Mouse (Mus musculus) CH12.LX (cell line): ENCODE results near the gene Ndufb2. TPM values are rescaled to one million over a fixed set of nuclear protein-coding genes. Genes with fewer than 3 reads are reported as not detected.

Experiments used
- DNase-seq: peaks from one replicate; pipeline ENCODE4 v3.0.0-alpha.2; 2013; ENCODE audit errors: extremely low read depth
- H3K27ac ChIP-seq: 2 replicates; pipeline ENCODE4 v1.5.1; 2012; ENCODE audit warnings: low read depth, mild to moderate bottlenecking, control low read depth, moderate library complexity; ENCODE audit not compliant: insufficient read depth
- H3K27me3 ChIP-seq: replicated peaks from 2 replicates; pipeline ENCODE3; 2012; ENCODE audit warnings: inconsistent platforms
- H3K36me3 ChIP-seq, 2 experiments: replicated peaks in 1 of 2; 2 replicates each; pipeline versions ENCODE3 to v1.6.1; 2012; ENCODE audit warnings: inconsistent platforms in 1 of 2, low read length in 1 of 2, mild to moderate bottlenecking in 1 of 2, mixed read lengths in 1 of 2, moderate library complexity in 1 of 2; ENCODE audit not compliant: control insufficient read depth in 1 of 2, insufficient read depth in 1 of 2
- H3K4me1 ChIP-seq, 2 experiments: 2 replicates each; pipeline ENCODE4 v1.6.1; 2012; ENCODE audit warnings: inconsistent platforms in 1 of 2, moderate library complexity in 1 of 2; ENCODE audit not compliant: insufficient read depth in 2 of 2, control insufficient read depth in 1 of 2
- H3K4me2 ChIP-seq: 2 replicates; pipeline ENCODE4 v1.6.1; 2012; ENCODE audit warnings: low read depth, mild to moderate bottlenecking, control low read depth; ENCODE audit not compliant: poor library complexity, insufficient read depth, severe bottlenecking
- H3K4me3 ChIP-seq, 3 experiments: fragments of 150-350 bp in 1 of 3; sonication (generic) in 1 of 3; replicated peaks in 1 of 3; 2 replicates each; pipeline versions ENCODE3 to v1.5.1; 2011 to 2012; ENCODE audit warnings: low read depth in 2 of 3, low read length in 2 of 3, mild to moderate bottlenecking in 2 of 3, moderate library complexity in 2 of 3, control low read depth in 1 of 3, improper control_type of control experiment in 1 of 3, inconsistent platforms in 1 of 3, mixed read lengths in 1 of 3; ENCODE audit not compliant: poor library complexity in 1 of 3
- H3K79me2 ChIP-seq: replicated peaks from 2 replicates; pipeline ENCODE4 v1.6.1; 2012; ENCODE audit warnings: mild to moderate bottlenecking, moderate library complexity; ENCODE audit not compliant: control insufficient read depth, poor library complexity, insufficient read depth, severe bottlenecking; ENCODE audit errors: extremely low read depth
- H3K9ac ChIP-seq: 2 replicates; pipeline ENCODE4 v1.6.1; 2012; ENCODE audit warnings: low read depth, mild to moderate bottlenecking, control low read depth, moderate library complexity; ENCODE audit not compliant: insufficient read depth
- H3K9me3 ChIP-seq: replicated peaks from 2 replicates; pipeline ENCODE3; 2012; ENCODE audit warnings: low read length, inconsistent platforms, mixed read lengths
- CHD2 ChIP-seq: IDR thresholded peaks from 2 replicates; pipeline ENCODE4 v1.6.1; 2011; ENCODE audit warnings: low read length, improper control_type of control experiment
- CTCF ChIP-seq, 2 experiments: IDR thresholded peaks in 1 of 2; conservative IDR thresholded peaks in 1 of 2; 2 replicates each; pipeline ENCODE4 v1.5.1; 2011 to 2012; ENCODE audit warnings: low read depth in 2 of 2, low read length in 2 of 2, improper control_type of control experiment in 1 of 2, inconsistent platforms in 1 of 2, mild to moderate bottlenecking in 1 of 2, moderate library complexity in 1 of 2
- E2F4 ChIP-seq: IDR thresholded peaks from 2 replicates; pipeline ENCODE4 v1.6.1; 2011; ENCODE audit warnings: low read depth, low read length, improper control_type of control experiment; ENCODE audit not compliant: insufficient replicate concordance
- ELF1 ChIP-seq: IDR thresholded peaks from 2 replicates; pipeline ENCODE4 v1.6.1; 2014; ENCODE audit warnings: low read depth, mild to moderate bottlenecking, inconsistent platforms, low read length, improper control_type of control experiment
- HCFC1 ChIP-seq: IDR thresholded peaks from 2 replicates; pipeline ENCODE4 v1.6.1; 2012; ENCODE audit warnings: low read depth, mild to moderate bottlenecking, inconsistent platforms, low read length, improper control_type of control experiment
- IRF4 ChIP-seq: IDR thresholded peaks from 2 replicates; pipeline ENCODE4 v1.6.1; 2014; ENCODE audit warnings: low read depth, mild to moderate bottlenecking, inconsistent platforms, low read length, improper control_type of control experiment
- MEF2A ChIP-seq: IDR thresholded peaks from 2 replicates; pipeline ENCODE4 v1.6.1; 2014; ENCODE audit warnings: low read depth, mild to moderate bottlenecking, inconsistent platforms, low read length, improper control_type of control experiment, borderline replicate concordance
- MXI1 ChIP-seq: IDR thresholded peaks from 2 replicates; pipeline ENCODE4 v1.6.1; 2011; ENCODE audit warnings: mild to moderate bottlenecking, low read depth, low read length, improper control_type of control experiment
- MYC ChIP-seq: IDR thresholded peaks from 2 replicates; pipeline ENCODE4 v1.6.1; 2011; ENCODE audit warnings: low read depth, mild to moderate bottlenecking, improper control_type of control experiment, low read length
- NRF1 ChIP-seq: IDR thresholded peaks from 2 replicates; pipeline ENCODE4 v1.6.1; 2014; ENCODE audit warnings: low read depth, mild to moderate bottlenecking, inconsistent platforms, low read length, improper control_type of control experiment, moderate library complexity
- RAD21 ChIP-seq: IDR thresholded peaks from 2 replicates; pipeline ENCODE4 v1.6.1; 2011; ENCODE audit warnings: low read depth, mild to moderate bottlenecking, low read length, improper control_type of control experiment, moderate library complexity
- RCOR1 ChIP-seq: conservative IDR thresholded peaks from 2 replicates; pipeline ENCODE4 v1.6.1; 2012; ENCODE audit warnings: low read depth, mild to moderate bottlenecking, inconsistent platforms, low read length, improper control_type of control experiment
- SIN3A ChIP-seq: IDR thresholded peaks from 2 replicates; pipeline ENCODE4 v1.6.1; 2012; ENCODE audit warnings: low read length, improper control_type of control experiment, inconsistent platforms
- SMC3 ChIP-seq: IDR thresholded peaks from 2 replicates; pipeline ENCODE4 v1.6.1; 2011; ENCODE audit warnings: low read depth, low read length, improper control_type of control experiment
- UBTF ChIP-seq: IDR thresholded peaks from 2 replicates; pipeline ENCODE4 v1.6.1; 2012; ENCODE audit warnings: low read depth, mild to moderate bottlenecking, inconsistent platforms, low read length, improper control_type of control experiment, moderate library complexity
- ZC3H11A ChIP-seq: IDR thresholded peaks from 2 replicates; pipeline ENCODE4 v1.6.1; 2012; ENCODE audit warnings: low read depth, mild to moderate bottlenecking, inconsistent platforms, low read length, improper control_type of control experiment
- dilution Hi-C: fragments of 300-500 bp; cut with MboI; formaldehyde crosslinking; loops from 2 replicates; pipeline ENCODE4 v1.14.3; 2020; ENCODE audit warnings: low sequenced_read_pairs; ENCODE audit not compliant: extremely low pct_unique_long_range_greater_than_20kb, extremely low pct_ligation_motif_present
- in situ Hi-C: fragments of 300-500 bp; cut with MboI; formaldehyde crosslinking; loops from 3 replicates; pipeline ENCODE4 v1.14.3; 2019; ENCODE audit warnings: low sequenced_read_pairs, low pct_ligation_motif_present, low pct_unique_long_range_greater_than_20kb, mixed read lengths
- polyA plus RNA-seq: library from polyadenylated mRNA; unstranded; fragments of >175 nt; gene quantifications from 2 replicates; pipeline ENCODE4 v1.2.1, GENCODE M21; 2012; ENCODE audit warnings: low read depth; ENCODE audit not compliant: insufficient read length
- total RNA-seq, 2 experiments: library from RNA; depleted of rRNA; stranded (reverse); fragments of 300-350 nt in 1 of 2; fragments of >200 nt in 1 of 2; gene quantifications; 2 replicates each; pipeline ENCODE4 v1.2.3; 2012 to 2014

The Ndufb2 gene
- total and polyA plus RNA-seq, 3 experiments, result 90.9 to 225 (median 162) TPM

- no peak overlapping the region for H3K4me3 ChIP-seq
- DNase-seq, result no peak
- no peak overlapping the region for H3K27ac ChIP-seq
- in situ Hi-C loops, result loop anchor here (5.0 kb wide), 1 partner anchor 172 kb away; no protein-coding TSS in a partner anchor
- H3K4me1 ChIP-seq, result peaks cover 0 to 7% of the 10 kb centered on the region in 2 experiments; a peak in 1 of 4 replicates
- no peak for TF ChIP-seq MEF2A
- TF ChIP-seq CTCF (conservative IDR thresholded peaks at IDR 0.05 in 1 of 2, IDR thresholded peaks at IDR 0.05 in 1 of 2; ENCODE audit: low read depth in 2 of 2, low read length in 2 of 2), result peak in 1 of 2 experiments; percentile 59; a peak in 2 of 4 replicates
- no peak for TF ChIP-seq ZC3H11A
- peak; percentile 32; the same call in 1 of the 2 replicates for TF ChIP-seq SMC3
- TF ChIP-seq NRF1, result no peak
- TF ChIP-seq RAD21, result peak; percentile 51
- no peak for TF ChIP-seq UBTF
- no peak for TF ChIP-seq SIN3A
- no peak overlapping the region for H3K4me2 ChIP-seq
- dilution Hi-C loops, result no loop called here
- no peaks in the 10 kb centered on the region for H3K27me3 ChIP-seq
- peaks cover 18 to 60% of the 10 kb centered on the region in 2 experiments for H3K36me3 ChIP-seq
- H3K9me3 ChIP-seq, result no peaks in the 10 kb centered on the region
- H3K79me2 ChIP-seq, result no peaks in the 10 kb centered on the region
- no peak overlapping the region for H3K9ac ChIP-seq
Measured at GRCm38 (mm10) chr6:39610207-39610606, 17.8 kb downstream of the Ndufb2 start.

- H3K9me3 ChIP-seq, result no peaks in the 10 kb centered on the region
- H3K36me3 ChIP-seq, result peaks cover 21 to 63% of the 10 kb centered on the region in 2 experiments
- dilution Hi-C loops, result no loop called here
Measured at GRCm38 (mm10) chr6:39611296-39611695, 18.9 kb downstream of the Ndufb2 start.

More at GRCm38 (mm10) chr6:39611296-39611695, 18.9 kb downstream of the Ndufb2 start:
- Histone ChIP-seq H3K79me2 (no peaks in the 10 kb centered on the region), H3K27me3 (no peaks in the 10 kb centered on the region), H3K4me2 (no peak overlapping the region), H3K27ac (no peak overlapping the region), H3K4me3 (no peak overlapping the region), H3K4me1 (peaks cover 0 to 7% of the 10 kb centered on the region in 2 experiments; a peak in 1 of 4 replicates), H3K9ac (no peak overlapping the region)
- no peak for DNase-seq
- in situ Hi-C loops, result loop anchor here (5.0 kb wide), 1 partner anchor 171 kb away; no protein-coding TSS in a partner anchor
- TF ChIP-seq ELF1 (no peak), E2F4 (no peak), CHD2 (no peak), MXI1 (no peak), IRF4 (no peak), MYC (no peak), RCOR1 (no peak), HCFC1 (no peak)

Other genes starting within 250 kb of the Ndufb2 start
- gene Slc37a3, start 214.9 kb upstream of the Ndufb2 start, total RNA-seq (2012; rRNA removed), result 6.5 and 8.0 TPM in 2 replicates
- gene Slc37a3, start 214.9 kb upstream of the Ndufb2 start, total RNA-seq (2014; rRNA removed), result 2.6 and 4.5 TPM in 2 replicates
- gene Slc37a3, start 214.9 kb upstream of the Ndufb2 start, polyA plus RNA-seq, result 5.6 and 8.7 TPM in 2 replicates
- 2.4 and 3.3 TPM in 2 replicates for gene Rab19, start 211.4 kb upstream of the Ndufb2 start, total RNA-seq (2012; rRNA removed)
- gene Rab19, start 211.4 kb upstream of the Ndufb2 start, total RNA-seq (2014; rRNA removed), result 0.19 TPM in 1 of 2 replicates, not detected in the other
- 0.56 and 0.63 TPM in 2 replicates for gene Rab19, start 211.4 kb upstream of the Ndufb2 start, polyA plus RNA-seq
- gene Mkrn1, start 172.1 kb upstream of the Ndufb2 start, total RNA-seq (2012; rRNA removed), result 44.2 and 50.3 TPM in 2 replicates
- 39.3 and 45.1 TPM in 2 replicates for gene Mkrn1, start 172.1 kb upstream of the Ndufb2 start, total RNA-seq (2014; rRNA removed)
- gene Mkrn1, start 172.1 kb upstream of the Ndufb2 start, polyA plus RNA-seq, result 43.7 and 53.7 TPM in 2 replicates
- gene Dennd2a, start 34.7 kb upstream of the Ndufb2 start, total RNA-seq (2012; rRNA removed), result 8.9 and 9.1 TPM in 2 replicates
- 2.9 and 3.7 TPM in 2 replicates for gene Dennd2a, start 34.7 kb upstream of the Ndufb2 start, total RNA-seq (2014; rRNA removed)
- gene Dennd2a, start 34.7 kb upstream of the Ndufb2 start, polyA plus RNA-seq, result 10.4 and 10.6 TPM in 2 replicates
- 10.1 and 16.5 TPM in 2 replicates for gene Adck2, start 18.7 kb upstream of the Ndufb2 start, total RNA-seq (2012; rRNA removed)
- gene Adck2, start 18.7 kb upstream of the Ndufb2 start, total RNA-seq (2014; rRNA removed), result 4.8 and 5.6 TPM in 2 replicates
- gene Adck2, start 18.7 kb upstream of the Ndufb2 start, polyA plus RNA-seq, result 15.9 and 17.7 TPM in 2 replicates
- 1.6 and 2.6 TPM in 2 replicates for gene Gm42420, start 6.8 kb upstream of the Ndufb2 start, total RNA-seq (2012; rRNA removed)
- 0.66 and 1.6 TPM in 2 replicates for gene Gm42420, start 6.8 kb upstream of the Ndufb2 start, total RNA-seq (2014; rRNA removed)
- gene Gm42420, start 6.8 kb upstream of the Ndufb2 start, polyA plus RNA-seq, result 2.1 and 2.2 TPM in 2 replicates
- gene Braf, start 132.9 kb downstream of the Ndufb2 start, total RNA-seq (2012; rRNA removed), result 9.7 and 9.8 TPM in 2 replicates
- 10.9 and 11.2 TPM in 2 replicates for gene Braf, start 132.9 kb downstream of the Ndufb2 start, total RNA-seq (2014; rRNA removed)
- gene Braf, start 132.9 kb downstream of the Ndufb2 start, polyA plus RNA-seq, result 15.7 and 21.8 TPM in 2 replicates
- gene Mrps33, start 218.4 kb downstream of the Ndufb2 start, total RNA-seq (2012; rRNA removed), result 138 and 142 TPM in 2 replicates
- gene Mrps33, start 218.4 kb downstream of the Ndufb2 start, total RNA-seq (2014; rRNA removed), result 342 and 346 TPM in 2 replicates
- 166 and 168 TPM in 2 replicates for gene Mrps33, start 218.4 kb downstream of the Ndufb2 start, polyA plus RNA-seq